Mouse (Mus musculus) spleen, postnatal 36 days (tissue): ENCODE measurements at regions not wholly inside any gene's neighbourhood (a gene's known extent, or its start where the extent isn't known, plus 50 kb on each side); places are given as distances from the start of the nearest gene placed in this dataset.

Experiments
- DNase-seq, 2 experiments: peaks; one replicate each; pipeline ENCODE4 v3.0.0; 2022; ENCODE audit warnings: low spot score in 2 of 2, mixed read lengths in 1 of 2

DNA sequence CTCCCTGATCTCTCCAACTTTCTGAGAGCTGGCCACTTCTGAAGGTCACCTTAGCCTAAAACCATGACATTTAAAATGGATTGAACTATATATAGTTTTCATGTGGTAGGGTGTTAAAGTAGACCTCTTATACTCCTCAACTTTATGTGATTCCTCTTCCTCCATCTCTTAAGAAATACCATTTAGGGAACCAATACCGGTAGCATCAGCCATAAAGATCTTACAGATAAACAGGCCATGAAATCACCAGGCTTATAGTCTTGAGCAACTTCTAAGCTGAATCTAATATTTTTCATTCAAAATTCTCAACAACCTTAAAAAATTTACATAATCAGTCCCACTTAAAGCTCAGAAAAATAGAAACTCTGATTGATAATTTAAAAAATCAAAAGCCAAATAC, 56.2 kb downstream of the Rpl36a-ps1 start:
- DNase-seq: no peak

DNA sequence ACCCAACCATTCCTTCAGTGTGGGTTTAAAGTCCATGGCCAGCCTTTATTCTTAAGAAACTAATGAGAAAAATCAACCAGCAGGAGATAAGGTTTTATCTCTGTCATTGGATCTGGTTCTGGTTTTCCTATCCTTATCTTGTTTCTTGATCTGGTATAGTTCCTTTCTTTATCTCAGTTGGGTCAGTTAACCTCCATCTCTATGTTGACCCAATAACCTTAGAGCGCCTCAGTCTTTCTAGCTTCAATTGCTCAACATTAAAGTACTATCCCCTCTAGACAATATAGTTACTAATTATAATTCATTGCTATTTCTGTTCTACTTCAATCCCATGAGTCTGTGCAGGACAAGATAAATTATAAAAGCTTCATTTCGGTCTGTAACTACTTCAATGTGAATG, 56.7 kb downstream of the Rpl36a-ps1 start:
- DNase-seq: no peak

DNA sequence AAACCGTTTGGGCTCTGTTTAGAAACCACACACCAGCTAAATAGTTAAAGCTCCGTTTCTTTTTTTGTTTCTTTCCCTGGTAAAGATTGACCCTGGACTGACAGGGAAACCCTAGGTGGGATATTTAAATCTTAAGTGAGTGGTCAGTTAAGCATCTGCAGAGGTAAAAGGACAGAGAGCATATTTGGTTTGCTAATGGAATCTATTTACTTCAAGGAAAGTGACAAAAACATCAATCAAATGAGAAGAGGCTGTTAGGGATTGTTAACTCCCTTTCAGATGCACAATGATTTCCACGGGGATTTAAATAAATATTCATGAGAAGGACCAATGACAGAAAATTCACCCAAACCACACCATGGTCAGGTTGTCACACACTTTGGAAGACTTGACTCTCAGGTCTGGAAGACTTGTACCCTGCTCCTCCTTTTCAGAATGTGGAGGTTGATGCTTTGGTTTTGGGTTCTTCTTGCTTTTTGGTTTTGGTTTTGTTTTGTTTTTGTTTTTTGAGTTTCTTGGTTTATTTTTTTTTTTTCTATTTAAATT, 60.7 kb downstream of the Rpl36a-ps1 start:
- no peak for DNase-seq

DNA sequence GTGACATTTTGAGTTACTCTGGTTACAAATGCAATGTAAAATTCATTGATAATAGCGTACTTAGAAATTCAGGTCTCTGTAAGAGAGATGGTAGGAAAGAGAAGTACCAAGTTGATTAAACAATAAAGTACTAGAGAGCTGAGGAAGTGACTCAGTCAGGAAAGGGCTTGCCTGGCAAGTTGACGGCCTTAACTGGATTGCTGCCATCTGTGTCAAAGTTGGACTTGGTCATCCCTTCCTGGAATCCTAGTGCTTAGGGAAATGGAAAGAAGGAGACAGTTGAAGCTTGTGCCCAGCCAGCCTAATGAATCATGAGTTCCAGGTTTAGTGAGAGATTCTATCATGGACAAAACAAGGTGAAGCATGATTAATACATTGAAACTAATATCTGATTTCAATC, 64.8 kb downstream of the Rpl36a-ps1 start:
- no peak for DNase-seq

DNA sequence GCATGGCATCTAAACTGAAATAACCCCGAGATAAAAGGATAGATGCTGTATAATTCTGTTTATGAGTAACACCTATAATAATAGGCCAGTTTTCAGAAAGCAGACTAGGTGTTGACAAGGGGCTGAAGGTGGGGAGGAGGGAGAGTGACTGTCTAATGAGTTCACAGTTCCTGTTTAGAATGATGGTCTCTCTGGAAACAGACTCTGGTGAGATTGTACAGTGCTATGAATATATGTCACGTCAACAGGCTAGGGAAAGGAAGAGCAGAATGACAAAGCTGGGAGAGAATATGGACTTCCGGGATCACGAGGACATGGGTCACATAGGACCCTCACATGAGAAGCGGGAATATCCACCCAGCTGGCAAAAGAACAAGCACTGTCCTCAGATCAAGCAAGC, 85.9 kb downstream of the Rpl36a-ps1 start:
- DNase-seq: no peak

DNA sequence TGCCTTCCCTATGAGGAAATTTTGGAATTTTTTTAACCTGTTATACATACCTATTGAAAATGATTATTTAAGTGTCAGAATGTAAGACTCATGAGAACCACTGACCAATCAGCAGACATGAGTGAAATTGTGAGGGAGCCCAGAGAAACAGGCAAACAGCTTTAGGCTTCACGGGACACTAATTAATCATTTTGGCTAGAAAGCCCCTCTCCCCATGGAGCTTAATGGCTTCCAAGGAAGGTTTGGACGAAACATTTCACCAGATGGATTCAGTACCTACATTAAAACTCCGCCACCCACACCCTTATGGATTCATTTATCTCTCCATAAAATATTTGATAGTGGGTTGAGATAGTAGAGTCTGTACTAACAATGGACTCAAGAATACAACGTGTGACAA, 95.2 kb downstream of the Rpl36a-ps1 start:
- no peak for DNase-seq

DNA sequence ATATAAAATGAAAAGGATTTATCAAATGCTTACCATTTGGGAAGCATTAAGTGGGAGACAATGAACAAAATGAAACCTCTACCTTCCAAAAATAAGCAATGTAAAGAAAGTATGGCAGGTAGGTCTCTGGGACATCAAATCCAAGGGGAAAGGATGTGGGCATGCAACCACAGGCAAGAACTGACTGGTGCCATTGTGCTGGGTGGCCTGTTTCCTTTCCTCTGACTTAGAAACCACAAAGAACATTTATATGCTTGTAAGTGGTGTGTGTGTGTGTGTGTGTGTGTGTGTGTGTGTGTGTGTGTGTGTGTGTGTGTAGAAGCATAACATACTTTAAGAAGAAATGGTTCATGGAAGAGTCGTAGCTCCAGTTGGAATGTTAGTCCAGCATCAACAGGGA, 96.7 kb downstream of the Rpl36a-ps1 start:
- no peak for DNase-seq

DNA sequence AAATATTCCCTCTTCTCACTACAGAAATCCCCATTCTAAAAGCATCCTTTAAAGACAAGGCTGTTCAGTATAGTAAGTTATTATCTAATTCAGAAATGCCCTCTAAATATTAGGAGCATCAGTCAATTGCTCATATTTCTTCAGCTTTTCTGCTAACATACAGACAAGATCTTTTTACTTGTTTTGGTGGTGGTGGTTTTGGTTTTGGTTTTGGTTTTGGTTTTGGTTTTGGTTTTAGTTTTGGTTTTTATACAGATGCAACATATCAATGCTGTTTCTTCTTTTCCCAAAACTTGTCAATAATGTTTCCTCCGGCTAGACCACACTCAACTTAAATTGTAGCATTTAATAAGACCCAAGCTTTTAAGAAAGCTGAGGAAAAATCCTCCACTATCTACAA, 98.2 kb downstream of the Rpl36a-ps1 start:
- no peak for DNase-seq

DNA sequence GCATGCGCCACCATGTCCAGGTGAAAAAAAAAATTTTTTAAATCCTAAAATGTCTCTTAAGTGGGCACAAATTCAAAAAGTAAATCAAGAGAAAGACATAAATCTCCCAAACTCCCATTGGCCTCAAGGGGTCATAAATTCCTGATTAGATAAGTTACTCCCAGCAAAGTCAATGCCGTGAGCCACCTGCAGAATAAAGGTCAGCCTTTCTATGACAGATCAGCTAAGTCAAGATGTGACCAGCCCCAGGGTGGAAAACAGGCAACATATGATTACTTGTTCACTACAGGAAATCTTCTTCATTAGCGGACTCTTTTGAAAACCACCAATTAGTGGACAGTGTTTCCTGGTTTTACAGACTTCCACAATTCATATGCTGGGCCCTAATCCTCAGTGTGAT, 101.4 kb downstream of the Rpl36a-ps1 start:
- no peak for DNase-seq

DNA sequence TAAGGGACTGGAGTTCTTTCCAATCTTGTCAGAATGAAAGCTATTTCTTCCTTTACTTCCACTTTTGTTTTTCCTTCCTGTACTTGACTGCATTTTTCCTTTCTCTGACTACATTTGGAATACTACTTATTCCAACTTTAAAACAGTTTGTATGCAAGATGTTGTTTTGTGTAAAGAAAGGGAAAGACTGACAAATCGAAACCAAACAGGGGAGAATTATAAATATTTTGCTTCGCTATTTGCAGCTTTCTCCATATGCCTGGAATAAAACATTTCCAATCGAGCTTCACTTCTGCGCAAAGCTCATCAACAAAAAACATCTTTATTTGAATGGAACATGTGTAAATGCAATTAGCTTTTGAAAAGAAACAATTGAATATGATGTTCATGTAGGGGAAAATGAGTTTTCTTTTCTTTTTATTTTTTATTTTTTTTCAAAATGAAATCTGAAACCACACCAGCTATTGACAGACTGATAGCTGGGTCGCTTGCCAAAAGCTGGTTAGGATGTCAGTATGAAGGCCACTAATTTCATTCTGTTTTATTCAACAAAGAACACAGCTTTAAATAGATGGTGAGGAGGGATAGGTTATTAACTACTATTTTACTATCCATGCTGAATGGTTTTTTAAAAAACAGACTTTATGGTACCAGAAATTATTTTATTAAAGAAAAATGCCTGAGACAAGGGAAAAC, 102.7 kb downstream of the Rpl36a-ps1 start:
- no peak for DNase-seq

DNA sequence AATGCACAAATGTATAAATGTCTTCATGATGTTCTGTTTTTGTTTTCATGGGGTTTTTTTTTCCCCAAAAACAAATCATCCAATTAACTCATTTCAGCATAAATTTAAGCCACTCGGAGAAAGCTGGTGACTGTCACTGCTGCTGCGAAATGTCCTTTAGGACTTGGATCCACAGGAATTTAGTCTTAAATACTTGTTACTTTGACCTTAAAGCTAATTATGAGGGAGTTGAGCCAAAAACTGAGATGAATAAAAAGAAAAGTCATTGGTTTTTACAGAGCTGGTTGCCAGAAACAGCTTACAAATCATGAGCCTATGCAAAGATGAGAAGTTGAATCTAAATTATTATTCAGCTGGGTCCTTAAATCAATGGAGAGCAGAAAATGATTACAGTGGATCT, 106.5 kb downstream of the Rpl36a-ps1 start:
- DNase-seq: no peak

DNA sequence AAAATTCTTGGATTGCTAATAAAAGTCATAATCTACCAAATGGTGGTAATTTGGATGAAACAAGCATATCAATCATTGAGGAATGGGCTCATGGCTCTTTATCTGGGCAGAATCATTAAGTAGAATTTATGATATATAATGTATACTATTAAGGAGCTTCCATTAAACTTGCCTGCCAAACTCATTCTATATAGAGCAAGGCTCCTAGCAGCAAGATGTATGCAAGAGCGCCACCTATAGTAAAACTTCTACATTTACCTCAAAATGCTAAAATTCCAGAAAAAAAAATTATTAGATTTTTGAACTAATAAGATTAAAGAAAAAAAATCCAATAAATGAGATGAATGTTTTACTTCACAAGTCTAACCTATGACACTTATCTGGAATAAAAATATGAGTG, 107.1 kb downstream of the Rpl36a-ps1 start:
- DNase-seq: no peak

DNA sequence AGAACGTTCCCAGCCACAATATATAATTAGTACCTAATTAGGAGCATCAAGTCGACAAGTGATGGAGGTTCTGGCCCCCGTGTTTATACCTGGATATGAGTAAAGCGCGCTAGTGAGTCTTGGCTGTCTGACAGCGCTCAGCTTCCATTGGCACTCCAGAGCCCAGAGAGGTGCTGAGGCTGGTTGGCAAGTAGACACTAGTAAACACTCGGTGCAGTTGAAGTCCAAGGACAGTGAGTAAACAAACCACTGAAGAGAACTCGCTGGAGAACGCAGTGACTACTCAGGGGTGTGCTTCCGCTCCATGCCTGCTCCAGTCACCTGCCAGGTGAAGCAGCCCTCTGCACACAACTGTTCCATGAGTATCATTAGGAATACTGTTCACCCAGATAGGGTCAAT, 111.5 kb downstream of the Rpl36a-ps1 start:
- DNase-seq: no peak

DNA sequence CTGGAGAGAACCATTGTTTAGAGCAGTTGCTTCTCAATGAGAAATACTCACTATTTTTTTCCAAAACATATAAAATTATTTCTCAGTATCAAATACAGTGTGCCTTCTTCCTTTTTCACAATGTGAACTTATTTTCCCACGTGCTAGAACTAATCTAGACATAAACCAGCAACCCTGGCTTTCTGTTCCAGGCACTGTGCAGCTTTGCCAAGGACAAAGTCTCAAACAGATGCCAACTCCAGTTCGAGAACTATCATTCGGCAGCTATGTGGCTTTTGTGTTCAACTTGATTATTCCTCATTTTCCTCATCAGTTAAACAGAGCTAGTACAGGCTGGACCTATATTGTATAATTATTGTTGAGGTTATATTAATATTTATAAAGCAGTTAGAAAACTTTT, 116.2 kb downstream of the Rpl36a-ps1 start:
- no peak for DNase-seq

DNA sequence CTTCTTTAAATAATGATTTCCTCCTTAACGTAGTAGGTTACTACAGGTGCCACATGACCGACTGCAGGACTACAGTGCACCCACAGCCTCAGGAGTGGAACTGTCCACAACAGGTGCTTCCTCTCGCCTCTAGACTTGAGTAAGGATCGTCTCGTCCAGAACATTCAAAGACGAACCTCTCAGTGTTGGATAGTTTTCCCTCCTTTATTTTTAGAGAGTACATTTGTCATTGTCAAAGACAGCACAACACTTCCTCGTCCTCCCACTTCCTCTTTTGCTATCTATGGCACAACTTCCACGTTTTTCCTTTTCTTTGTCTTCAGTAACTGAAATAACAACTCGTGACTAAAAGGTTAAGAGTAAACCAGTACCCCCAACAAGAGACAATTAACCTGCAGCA, 120.7 kb downstream of the Rpl36a-ps1 start:
- no peak for DNase-seq

DNA sequence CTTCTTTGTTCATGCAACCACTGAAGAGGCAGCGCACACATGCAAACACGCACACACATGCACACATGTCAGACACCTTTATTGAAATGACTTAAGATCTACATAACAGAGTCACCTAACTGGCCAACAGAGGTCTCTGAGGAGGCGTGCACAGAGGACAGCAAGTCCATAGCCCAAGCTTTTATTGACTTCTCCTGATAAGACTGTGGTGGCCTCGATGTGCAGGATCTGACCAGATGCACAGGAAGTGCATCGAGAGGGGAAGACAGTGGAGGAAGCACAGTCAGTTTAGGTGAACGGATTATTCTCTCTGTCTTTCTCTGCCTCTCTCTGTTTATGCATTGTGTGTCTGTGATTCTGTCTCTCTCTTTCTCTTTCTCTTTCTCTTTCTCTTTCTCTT, 124.2 kb downstream of the Rpl36a-ps1 start:
- no peak for DNase-seq

DNA sequence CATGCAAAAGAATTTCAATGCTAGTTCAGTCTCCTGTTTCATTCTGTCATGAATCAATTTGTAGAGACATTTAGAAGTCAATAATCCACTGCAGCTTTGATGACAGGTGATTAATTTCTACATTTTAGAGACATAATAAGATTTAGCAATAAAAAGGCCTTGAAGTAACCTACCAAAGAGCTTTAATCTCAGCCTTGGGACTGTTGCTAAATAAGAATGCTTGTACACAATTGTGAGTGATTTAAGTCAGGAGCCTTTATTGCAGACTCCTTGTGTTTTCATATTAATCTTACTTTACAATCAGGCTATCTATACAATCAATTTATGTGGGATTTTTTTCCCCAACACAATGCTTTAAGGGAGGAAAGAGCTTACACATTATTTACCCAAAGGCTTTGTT, 127.2 kb downstream of the Rpl36a-ps1 start:
- no peak for DNase-seq

DNA sequence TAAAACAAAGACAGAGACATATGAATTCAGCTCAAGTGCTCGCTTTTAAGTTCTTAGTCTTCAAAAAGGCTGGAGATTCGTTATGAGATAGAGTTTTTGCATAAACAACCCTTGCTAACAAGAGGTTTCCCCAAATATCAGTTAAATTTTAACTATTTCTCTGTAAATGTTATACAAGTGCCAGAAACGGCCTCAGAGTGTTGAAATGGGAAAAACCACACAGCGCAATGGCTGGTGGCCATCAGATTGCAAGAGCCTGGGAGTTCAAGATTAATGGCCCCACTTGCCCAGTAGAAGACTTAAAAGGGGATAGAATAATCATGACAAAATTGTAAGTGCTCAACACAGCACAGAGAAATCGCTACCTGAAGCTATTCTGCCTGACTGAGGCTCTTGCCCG, 130.1 kb downstream of the Rpl36a-ps1 start:
- DNase-seq: no peak

DNA sequence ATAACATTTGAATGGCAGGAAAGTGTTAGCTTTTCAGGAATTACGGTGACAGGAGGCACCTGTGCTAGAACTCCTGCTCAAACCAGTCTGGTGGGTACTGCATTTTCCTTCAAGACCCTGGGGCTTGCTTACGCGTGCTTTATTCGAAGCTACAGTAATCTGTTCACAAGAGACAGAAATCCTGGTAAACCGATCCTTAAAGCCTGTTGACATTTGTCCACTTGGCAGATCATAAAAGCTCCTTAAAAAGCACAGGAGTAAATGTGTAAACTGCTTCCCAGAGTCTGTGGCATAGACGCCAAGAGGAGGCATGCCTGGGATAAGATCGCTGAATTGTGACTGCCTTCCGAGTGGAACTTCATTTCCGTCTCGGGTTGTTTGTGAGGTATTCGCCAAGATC, 130.5 kb downstream of the Rpl36a-ps1 start:
- DNase-seq: no peak

DNA sequence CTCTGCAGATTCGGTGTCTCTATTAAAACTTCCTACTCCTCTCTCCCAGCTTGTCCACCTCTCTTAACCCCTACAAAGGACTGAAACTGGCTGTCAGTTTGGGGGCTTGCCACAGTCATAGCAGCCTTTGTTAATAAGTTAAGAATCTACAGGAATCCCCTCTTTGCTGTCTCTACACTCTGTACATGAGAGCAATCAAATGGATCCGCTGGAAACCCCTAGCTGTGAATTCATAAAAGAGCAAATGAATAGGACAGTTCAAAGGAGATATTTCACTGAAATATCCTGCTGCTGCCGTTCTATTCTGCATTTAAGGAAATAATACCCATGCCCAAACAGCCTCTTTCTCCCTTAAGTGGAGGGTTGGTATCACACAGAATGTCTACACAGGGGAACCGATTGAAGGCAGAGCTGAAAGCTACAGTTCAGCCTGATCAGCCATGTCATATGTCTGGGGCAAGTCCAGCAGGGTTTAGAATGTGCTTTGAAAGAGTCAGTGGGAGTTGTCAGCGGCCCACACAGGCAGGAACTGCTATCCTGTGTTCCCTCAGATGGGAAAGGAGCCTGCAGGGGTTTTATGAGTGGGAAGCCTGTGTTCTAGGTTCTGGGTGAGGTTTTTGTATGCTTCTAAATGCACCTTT, 131.9 kb downstream of the Rpl36a-ps1 start:
- DNase-seq: no peak

DNA sequence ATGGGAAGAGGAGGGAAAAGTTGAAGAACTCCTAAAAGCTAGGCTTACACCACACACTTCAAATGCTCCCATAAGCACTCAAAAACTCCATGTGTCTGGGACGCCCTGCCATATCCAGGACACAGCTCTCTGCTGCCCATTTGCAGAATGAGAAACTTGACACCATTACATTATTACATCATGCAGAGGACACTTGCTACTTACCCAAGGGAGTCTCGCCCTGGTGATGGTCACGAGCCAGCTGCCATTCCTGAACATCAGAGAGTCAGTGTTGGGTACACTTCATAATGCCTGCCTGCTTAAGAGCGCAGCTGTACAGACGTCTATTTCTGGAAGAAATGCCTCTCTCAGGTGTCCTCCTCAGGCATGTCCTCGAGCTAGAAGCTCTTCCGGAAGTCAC, 135.3 kb downstream of the Rpl36a-ps1 start:
- DNase-seq: no peak

DNA sequence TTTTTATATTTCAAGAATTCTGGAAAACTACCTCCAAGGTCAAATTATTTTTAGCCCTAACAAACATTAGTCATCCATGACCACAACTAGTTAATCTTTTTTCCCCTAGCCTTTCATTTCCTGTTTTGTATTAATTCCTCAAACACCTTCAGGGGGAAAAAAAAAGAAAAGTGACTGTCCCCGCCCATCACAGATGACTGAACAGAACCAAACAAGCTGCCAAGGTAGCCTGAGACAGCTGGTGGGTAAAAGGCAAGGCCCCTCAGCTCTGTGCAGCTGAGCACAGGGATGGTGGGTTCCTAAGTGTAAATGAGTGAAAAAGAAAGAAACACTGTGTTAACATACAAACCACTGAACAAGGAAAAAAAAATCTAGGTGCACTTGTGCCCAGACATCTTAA, 145.6 kb downstream of the Rpl36a-ps1 start:
- peak; percentile 32 to 39 for DNase-seq

DNA sequence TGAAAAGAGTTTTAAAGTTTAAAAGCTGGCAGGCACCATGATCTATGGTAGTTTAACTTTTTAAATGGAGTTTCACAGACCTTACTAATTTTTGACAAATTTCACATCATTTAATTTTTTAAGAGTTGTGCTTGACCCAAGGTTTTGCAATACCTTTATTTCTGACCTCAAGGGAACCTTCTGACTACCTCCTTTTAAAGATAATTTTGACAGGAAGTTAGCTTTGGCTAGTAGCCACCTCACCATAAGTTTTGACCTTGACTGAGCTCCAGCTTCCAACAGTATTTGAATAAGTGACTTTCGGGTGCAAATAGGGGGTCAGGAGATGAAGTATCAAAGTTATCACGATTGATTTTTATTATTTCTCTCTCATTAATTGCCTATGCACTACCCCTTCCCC, 149.9 kb downstream of the Rpl36a-ps1 start:
- no peak for DNase-seq

DNA sequence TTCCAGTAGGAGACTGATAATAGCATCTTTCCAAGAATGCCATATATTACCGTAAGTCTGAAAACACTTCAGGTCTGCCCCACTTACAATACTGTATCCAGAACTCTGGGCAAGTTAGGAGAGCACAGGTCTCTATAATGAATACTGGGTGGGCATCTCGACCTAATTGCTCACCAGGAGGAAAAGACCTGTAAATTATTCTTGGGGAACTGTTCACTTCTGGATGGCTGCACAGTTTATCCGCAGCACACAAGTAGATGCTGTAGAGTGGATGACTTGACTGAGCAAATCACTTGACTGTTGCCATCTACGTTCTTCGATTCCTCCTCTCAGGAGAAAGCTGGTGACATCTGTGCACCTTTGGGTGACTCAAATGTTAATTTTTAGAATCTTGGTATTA, 159.8 kb downstream of the Rpl36a-ps1 start:
- no peak for DNase-seq
